Mouse (Mus musculus) right cerebral cortex, adult 18-20 months (tissue): Measurements from ENCODE around the gene Gcgr.
"Not testable (repeated sequence)": the region's sequence is repeated elsewhere in the genome, so short reads cannot be mapped to it uniquely, and the experiment has no call there.

ENCODE experiments used
- DNase-seq: peaks from one replicate; pipeline ENCODE4 v3.0.0; 2022; ENCODE audit warnings: mixed read lengths

Gene Gcgr

DNA sequence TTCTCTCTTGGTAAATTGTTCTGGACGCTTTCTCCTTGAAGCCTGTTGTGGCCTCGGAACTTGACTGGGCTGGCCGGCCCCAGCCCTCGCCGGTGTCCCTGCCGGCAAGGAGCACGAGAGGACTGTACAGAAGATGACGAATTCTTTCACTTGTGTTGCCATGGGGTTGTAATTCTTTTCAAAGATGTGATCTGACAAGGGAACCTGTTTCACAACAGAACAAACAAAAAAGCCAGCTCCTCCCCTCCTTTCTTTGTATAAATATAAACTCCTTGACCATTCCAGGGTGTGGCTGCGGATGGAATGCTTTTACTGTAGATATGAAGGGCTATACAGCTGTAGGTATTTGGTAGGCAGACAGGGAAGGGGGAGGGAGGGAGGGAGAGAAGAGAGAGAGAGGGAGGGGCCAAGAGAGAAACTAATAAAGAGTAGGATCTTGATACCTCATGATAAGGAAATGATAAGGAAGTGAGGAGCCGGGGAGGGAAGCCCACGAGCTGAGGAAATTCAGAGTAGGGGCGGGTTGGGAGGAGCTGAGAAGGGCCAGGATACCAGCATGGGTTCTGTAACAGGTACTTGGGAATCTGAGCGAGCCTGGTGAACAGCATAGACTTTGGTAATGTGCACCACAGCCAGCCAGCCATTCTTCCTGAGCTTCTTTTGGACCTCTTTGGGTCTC is 22.7 kb upstream of the Gcgr start:
- DNase-seq: no peak

DNA sequence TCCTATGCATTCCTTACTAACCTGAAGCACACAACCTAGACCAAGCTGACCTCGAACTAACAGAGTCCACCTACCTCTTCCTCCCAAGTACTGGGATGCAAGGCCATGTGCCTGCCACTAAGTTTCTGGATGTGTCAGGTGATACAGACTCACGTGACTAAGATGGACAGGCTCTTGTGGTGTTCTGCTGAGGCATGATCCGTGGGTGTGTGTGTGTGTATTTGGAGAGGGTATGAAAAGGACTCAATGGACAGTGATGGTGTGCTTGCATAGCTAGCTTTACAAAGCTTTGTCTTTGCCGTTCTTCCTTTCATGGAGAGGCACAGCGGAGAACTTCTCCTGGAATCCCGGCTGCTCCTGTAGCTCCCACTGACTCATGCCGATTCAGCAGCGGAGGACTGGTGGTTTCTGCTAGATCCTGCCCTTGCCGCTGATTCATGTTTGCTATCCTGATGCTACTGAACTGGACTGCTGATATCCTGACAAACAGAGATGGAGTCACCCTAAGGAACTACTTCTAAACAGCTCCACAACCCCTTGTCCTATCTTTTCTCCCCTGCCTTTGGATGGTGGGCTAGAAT is 22.1 kb upstream of the Gcgr start:
- DNase-seq: no peak

DNA sequence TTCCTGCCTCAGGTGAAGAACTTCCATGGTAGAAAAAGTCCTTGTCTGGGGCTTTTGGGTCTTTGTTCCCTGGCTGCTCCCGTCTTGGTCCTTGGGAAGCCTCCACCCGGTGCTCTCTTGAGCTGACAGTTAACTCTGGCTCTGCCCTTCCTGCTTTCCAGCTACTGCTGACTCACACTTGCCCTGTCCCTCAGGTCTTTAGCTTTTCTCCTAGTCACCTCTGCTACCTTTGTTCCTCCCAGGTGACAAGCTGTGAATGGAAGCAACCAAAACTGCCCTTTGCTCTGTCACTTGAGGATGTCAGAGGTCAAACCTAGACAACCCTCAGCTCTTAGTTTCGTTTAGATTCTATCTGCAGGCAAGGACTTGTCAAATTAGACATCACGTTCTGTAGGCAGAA is 20.6 kb upstream of the Gcgr start:
- no peak for DNase-seq

DNA sequence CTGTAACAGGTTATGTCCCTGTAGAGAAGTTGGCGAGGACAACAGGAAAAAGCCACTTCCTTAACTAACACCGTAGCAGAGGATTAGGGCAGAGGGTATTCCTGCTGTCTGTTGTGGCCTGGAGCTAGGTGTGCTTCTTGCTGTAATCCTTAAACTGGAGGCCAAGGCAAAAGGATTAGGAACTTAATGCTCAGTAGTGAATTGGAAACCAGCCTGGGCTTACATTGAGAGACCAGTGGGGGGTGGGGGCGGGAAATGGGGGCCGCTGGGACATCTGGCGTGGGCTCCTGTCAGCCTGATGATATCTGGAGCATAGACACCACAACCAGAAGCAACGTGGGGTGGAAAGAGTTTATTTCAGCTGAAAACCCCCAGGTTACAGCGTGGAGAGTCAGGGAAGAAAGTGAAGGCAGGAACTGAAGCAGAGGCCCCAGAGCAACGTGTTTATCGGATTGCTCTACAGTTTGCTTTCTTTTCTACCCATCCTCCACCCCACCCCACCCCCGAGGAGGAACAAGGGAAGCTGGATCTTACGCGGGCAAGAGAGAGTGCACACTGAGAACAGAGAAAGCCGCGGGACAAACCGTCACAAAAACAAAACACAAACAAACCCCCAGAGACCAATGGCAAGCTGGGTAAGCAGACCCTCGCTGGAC is 20.0 kb upstream of the Gcgr start:
- DNase-seq: no peak

DNA sequence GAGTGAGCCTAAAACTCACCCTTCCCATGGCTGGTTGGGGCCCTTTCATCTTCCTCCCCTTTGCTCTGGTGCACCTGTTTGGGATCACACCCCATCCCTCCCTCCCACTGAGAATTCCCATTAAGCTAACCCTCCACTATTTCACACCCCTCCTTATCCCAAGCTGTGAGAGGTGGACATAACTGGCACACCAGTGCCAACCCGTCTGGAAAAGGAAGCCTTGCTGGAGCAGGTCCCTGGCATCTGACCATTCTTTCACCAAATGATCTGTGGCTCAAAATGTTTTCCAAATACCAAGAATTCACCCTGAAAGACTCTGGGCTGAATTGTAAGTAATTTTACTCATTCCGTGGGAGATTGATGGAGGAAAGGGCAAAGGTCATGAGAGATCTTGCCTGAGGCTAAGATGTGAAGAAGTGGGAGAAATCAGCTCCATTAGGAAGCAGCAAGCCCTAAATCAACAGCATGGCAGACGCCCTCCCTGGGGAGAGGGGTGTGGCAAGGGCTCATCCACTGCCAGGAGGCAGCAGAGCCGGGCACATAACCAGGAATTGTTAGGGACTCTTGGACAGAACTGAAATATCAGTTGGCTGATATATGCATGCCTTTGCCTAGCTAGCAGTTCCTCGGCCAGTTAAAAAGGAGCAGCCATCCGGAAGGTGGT is 17.6 kb upstream of the Gcgr start:
- DNase-seq: no peak

DNA sequence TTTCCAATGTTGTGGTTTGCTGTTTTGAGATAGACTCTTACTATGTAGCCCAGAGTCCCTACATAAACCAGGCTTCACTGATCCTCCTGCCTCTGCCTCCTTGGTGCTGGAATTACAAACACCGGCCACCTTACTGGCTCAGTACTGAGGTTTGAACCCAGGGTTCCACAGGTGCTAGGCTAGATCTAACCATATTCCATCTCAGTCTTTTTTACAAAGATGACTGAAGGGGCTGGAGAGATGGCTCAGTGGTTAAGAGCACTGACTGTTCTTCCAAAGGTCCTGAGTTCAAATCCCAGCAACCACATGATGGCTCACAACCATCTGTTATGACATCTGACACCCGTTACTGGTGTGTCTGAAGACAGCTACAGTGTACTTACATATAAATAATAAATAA is 16.2 kb upstream of the Gcgr start:
- not testable (repeated sequence) for DNase-seq

DNA sequence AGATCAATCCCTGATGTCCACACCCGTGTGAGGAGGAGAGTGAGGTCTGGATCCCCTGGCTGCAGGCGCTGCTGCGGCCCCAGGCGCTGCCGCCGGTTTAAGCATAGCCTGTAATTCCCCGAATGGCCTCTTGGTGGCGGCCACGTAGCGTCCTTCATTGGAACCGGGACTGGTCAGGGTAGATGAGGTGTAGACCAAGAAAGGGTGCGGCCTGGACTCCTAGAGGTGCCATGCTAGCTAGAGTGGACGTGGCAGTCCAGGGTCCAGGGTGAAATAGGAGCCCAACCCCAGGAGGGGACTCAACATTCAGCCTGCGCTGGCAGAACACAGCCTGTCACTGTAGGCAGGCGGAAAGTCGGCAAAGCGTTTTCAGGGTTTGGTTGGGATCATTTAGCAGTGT is 14.9 kb upstream of the Gcgr start:
- peak; percentile 81 for DNase-seq

DNA sequence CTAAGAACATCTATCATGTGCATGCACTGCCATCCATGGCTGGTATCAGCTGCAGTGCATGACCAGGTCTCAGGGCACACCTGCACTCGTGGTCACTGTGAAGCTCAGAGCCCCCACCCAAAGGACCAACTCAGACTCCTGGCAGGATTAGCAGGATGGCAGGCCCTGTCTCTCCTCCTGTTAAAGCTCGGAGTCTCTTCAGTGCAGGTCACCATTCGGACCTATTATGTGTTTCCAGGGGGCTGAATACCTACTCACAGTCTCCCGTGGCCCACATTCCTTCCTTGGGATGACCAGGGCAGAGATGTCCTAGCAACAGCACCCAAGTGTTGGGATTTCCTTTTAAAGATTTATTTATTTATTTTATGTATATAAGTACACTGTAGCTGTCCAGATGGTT is 13.4 kb upstream of the Gcgr start:
- no peak for DNase-seq

- peak; percentile 90 for DNase-seq
These were observed 12.5 kb upstream of the Gcgr start for GRCm38 (mm10) chr11:120518027-120518426.

GRCm38 (mm10) chr11:120518558-120518957 is 11.9 kb upstream of the Gcgr start:
- DNase-seq: no peak

DNA sequence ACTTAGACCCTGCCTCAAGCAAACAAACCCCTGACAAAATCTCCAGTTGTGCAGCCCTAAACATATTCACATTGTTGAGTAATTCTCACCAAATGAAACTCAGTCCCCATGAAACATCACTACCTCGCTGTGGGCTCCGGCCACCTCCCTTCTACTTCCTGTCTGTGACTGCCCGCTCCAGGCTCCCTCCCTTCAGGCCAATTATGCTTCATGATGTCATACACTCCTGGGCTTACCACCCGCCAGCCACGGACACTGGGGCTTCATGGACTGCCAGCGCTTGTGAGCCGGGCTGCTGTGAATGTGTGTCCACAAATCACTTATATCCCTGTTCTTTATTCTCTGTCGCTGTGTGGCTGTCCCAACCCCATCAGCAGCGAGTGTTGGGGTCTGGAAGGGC is 10.8 kb upstream of the Gcgr start:
- no peak for DNase-seq

DNA sequence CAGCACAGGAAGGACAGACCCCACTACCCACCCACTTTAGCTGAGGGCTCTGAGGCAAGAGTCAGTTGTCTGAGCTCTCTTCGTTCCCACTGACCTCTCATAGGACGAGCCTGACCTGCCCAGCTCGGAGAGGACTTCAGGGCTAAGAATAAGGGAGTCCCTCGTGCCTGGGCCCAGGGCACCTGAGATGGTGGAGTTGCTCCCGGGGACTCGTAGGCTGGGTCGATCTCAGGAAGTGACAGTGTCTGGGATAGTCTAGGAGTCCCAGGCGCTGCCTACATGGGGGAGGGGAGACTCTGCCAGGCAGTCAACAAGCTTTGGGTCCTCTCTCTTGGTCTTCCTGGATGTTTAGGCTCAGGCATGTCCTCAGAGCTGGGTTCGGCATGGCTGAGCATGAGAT is 10.0 kb upstream of the Gcgr start:
- DNase-seq: no peak

- no peak for DNase-seq
These were observed 9.4 kb upstream of the Gcgr start for GRCm38 (mm10) chr11:120520967-120521540.

- no peak for DNase-seq
These were observed 7.9 kb upstream of the Gcgr start for GRCm38 (mm10) chr11:120522581-120522980.

DNA sequence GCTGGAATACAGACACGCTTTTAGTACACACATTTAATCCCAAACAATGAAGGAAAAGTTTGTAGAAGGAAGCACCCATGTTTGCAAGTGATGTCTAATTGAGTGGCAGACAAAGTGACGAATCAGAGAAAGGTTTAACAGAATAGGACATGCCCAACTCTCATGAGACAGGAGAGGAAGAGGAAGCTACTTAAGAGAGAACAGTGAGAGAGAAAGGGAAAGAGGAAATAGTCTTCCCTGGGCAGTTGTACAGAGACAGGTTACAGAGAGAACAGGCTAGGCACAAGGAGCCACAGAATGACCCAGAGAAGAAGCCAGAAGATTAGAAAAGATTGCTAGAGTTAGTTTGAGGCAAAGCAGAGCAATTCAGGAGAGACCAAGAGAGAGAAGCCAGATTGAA is 4.5 kb upstream of the Gcgr start:
- DNase-seq: no peak

DNA sequence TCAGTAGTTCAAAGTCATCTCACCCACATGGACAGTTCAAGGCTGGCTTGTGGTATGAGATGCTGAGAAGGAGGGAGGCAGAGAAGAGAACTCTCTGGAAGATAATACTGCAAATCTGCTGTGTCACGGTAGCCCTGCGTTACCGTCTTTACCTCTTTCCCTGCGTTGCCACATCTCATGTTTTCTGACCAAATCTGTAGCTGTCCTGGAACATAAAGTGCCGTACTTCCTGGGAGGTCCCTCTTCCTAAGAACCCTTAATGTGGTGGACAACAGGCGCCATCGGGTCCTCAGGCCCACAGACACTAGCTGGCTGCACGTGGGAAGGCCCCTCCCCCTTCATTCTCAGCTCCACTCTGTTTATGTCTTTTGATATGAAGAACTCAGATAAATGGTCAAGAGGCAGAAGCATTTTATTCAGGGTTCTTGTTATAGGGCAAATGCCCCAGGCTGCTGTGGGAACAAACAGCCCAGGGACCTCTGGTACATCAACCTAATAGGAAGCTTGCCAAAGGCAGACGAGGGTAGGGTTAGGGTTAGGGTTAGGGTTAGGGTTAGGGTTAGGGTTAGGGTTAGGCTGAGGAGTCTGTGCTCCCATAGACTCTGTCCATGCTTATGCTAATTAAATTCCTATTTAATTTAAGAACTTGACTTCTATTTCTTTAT is 2.7 kb upstream of the Gcgr start:
- no peak for DNase-seq

DNA sequence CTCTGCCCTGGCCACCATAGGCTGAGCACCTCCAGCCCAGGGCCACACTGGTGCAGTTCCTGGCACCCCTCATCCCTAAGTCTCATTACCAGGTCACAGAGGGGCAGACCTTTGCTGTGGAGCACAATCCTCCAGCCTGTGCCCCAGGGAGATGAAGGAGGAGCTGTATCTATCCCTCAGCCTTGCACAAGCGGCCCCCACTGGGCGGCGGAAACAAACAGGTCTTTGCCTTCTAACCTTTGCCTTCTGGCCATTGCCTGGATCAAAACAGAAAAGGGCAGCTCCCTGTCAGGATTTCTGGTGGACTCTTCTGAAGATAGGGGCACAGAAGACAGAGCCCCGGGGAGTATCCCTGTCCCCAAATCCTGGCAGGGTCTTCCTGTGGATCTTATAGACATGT is 1.6 kb upstream of the Gcgr start:
- DNase-seq: no peak

GRCm38 (mm10) chr11:120531646-120532045 is 1.1 kb downstream of the Gcgr start:
- no peak for DNase-seq

- DNase-seq: no peak
These were observed 3.6 kb downstream of the Gcgr start for GRCm38 (mm10) chr11:120534093-120534492.

DNA sequence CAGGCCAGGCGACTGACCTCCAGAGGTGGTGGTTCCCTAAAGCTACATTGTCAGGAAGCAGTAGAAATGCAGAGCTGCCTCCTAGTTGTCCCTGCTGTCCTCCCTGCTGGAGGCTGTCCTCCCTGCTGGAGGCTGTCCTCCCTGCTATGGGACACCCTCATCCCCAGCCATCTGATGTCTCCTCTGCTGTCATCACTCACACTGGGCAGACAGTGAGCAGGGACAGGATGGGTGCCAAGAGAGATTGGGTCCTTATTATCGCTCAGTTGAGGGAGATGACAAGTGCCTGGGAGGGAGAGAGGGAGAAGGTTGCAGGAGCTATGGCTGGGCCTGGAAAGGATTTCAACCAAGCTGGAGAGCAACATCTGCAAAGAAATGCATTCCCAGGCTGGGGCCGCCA is 4.6 kb downstream of the Gcgr start:
- DNase-seq: no peak

DNA sequence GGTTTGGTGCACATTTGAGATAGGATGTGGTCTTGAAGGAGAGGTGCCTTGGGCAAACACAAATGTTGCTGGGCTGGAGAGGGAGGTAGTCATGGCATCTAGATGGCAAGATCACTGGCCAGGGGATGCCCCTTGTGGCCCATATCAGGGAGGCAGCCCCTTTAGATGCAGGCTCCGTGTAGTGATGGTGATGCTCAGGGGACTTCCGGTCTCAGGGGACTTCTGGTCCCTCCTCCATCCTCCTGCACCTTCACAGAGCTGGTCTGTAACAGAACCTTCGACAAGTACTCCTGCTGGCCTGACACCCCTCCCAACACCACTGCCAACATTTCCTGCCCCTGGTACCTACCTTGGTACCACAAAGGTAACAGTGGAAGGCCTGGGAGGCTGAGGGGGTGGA is 5.3 kb downstream of the Gcgr start:
- DNase-seq: no peak

DNA sequence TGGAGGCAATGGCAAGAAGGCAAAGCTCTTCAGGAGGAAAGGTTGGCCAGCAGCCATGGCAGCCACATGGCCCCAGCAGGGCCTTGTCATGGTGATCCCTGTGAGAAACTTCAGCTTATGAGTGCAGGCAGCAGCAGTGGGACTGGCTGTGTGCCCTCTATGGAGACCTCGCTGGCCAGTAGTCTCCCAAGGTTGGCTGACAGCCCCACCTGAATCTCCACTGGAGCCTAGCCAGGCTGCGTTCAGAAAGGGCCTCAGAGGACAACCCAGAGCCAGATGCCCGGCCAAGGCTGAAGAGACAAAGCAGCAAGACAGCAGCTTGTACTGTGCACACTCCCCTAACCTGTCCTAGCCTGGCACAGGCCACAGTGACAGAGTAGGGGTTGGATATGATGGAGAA is 8.0 kb downstream of the Gcgr start:
- no peak for DNase-seq

DNA sequence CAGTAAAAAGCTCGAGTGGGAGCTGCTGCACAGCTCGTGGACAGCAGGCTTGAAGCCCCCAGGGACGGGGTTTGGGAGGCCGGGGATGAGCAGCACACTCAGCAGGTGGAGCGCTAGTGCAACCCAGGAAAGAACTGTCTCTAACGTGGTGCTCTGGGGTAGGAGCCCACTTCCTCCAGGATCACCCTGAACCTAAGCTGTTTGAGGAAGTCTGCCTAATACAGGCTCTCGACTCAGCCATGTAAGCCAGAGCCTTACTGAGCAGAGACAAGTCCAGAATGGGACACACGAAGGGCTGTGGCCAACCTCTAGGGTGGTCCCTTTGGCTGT is 8.4 kb downstream of the Gcgr start:
- no peak for DNase-seq
